Mouse (Mus musculus) CH12.LX (cell line): ENCODE measurements at regions not wholly inside any gene's neighbourhood (a gene's known extent, or its start where the extent isn't known, plus 50 kb on each side); places are given as distances from the start of the nearest gene placed in this dataset.

Experiments used
- BHLHE40 ChIP-seq: IDR thresholded peaks from 2 replicates; pipeline ENCODE4 v1.6.1; 2011; ENCODE audit warnings: mild to moderate bottlenecking, low read depth, low read length, improper control_type of control experiment
- CTCF ChIP-seq, 2 experiments: IDR thresholded peaks in 1 of 2; conservative IDR thresholded peaks in 1 of 2; 2 replicates each; pipeline ENCODE4 v1.5.1; 2011 to 2012; ENCODE audit warnings: low read depth in 2 of 2, low read length in 2 of 2, improper control_type of control experiment in 1 of 2, inconsistent platforms in 1 of 2, mild to moderate bottlenecking in 1 of 2, moderate library complexity in 1 of 2
- EP300 ChIP-seq: IDR thresholded peaks from 2 replicates; pipeline ENCODE4 v1.6.1; 2011; ENCODE audit warnings: low read length, improper control_type of control experiment
- MXI1 ChIP-seq: IDR thresholded peaks from 2 replicates; pipeline ENCODE4 v1.6.1; 2011; ENCODE audit warnings: mild to moderate bottlenecking, low read depth, low read length, improper control_type of control experiment
- PAX5 ChIP-seq: IDR thresholded peaks from 2 replicates; pipeline ENCODE4 v1.6.1; 2012; ENCODE audit warnings: low read length, inconsistent platforms, mixed read lengths
- POLR2A ChIP-seq: IDR thresholded peaks from 2 replicates; pipeline ENCODE4 v1.6.1; 2011; ENCODE audit warnings: low read depth, mild to moderate bottlenecking, improper control_type of control experiment, low read length

DNA sequence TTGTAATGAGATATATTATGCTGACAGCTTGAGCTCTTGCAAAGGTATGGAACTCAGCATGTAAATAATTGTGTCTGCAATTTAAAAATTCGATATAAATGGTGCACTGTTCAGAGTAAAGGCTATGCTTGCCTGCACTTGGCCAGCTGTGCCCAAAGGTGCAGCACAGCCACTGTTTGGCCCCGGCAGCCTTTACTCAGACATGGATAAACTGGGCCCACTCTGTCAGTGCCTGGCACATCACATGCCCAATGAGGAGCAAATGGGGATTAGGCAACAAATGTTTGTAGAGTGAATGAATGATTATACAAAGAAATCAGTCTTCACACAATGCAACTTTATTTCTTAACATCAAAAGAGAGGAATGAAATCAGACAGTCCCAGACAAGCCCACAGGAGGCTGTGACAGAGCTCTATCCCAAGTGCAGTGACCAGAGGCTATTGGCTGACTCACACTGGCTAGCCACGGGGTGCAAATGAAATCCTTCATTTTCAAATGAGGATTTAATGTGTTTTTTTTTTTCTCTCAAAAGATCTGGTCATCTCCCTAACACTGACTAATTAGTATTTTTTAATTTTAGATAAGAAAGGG lies 67.8 kb upstream of the Zic3 start:
- TF ChIP-seq EP300 (no peak), CTCF (conservative IDR thresholded peaks at IDR 0.05 in 1 of 2, IDR thresholded peaks at IDR 0.05 in 1 of 2; ENCODE audit: low read depth in 2 of 2, low read length in 2 of 2) (no peak), POLR2A (no peak), MXI1 (no peak), BHLHE40 (no peak), PAX5 (no peak)
